Mouse (Mus musculus): Measurements from ENCODE around the gene Plpp3.

DNA sequence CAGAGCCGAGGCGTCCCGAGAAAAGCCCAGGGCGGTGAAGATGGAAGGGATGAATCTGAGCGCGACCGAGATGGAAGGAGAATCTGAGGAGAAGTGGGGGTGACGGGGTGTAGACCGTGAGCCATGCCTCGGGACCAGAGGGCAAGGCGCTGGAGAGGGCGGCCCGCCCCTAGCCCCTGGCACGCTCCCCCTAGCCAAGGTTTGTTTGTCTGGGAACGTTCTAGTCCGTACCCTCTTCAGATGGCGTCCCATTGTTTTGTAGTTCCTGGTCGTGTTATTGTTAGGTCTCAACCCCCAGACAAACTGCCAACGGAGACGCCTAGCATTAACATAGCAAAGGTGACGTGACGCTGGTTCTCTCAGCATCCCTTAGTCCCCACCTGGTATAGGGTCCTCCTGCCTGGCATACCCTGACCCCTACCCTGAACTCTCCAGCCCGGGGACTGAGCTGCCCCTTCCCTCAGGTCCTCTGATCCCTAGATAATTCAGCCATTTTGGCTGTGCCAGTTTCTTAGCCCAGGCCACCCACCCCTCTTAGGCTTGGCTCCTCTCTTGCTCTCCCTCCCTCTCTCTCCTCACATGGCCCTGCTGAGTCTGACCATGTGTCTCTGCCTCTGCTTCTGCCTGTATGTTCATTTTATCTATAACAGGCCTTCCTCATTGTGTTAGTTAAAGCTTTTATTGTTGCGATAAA is 47.0 kb upstream of the Plpp3 start:
- TF ChIP-seq CTCF (conservative IDR thresholded peaks at IDR 0.05; ENCODE audit: low read length), result no peak
- TF ChIP-seq POU5F1 (IDR thresholded peaks at IDR 0.05; ENCODE audit: borderline replicate concordance, low read length), result no peak
- TF ChIP-seq NANOG (IDR thresholded peaks at IDR 0.05; ENCODE audit: borderline replicate concordance, low read length), result no peak
